Mouse (Mus musculus) adrenal gland, postnatal 14 days (tissue): ENCODE data around the gene Mael. TPM values are rescaled to one million over a fixed set of nuclear protein-coding genes. Genes with fewer than 3 reads are reported as not detected.
A peak's percentile ranks its signal among the peaks of the same experiment; 100 is the strongest.

Experiments used
- DNase-seq: peaks from one replicate; pipeline ENCODE4 v3.0.0; 2021; ENCODE audit warnings: mixed read lengths
- total RNA-seq: library from RNA; stranded (reverse); gene quantifications from 2 replicates; pipeline ENCODE4 v1.2.3, GENCODE M21; 2021

Gene Mael
- total RNA-seq, 1 experiment from 2014 or later: not detected

DNA sequence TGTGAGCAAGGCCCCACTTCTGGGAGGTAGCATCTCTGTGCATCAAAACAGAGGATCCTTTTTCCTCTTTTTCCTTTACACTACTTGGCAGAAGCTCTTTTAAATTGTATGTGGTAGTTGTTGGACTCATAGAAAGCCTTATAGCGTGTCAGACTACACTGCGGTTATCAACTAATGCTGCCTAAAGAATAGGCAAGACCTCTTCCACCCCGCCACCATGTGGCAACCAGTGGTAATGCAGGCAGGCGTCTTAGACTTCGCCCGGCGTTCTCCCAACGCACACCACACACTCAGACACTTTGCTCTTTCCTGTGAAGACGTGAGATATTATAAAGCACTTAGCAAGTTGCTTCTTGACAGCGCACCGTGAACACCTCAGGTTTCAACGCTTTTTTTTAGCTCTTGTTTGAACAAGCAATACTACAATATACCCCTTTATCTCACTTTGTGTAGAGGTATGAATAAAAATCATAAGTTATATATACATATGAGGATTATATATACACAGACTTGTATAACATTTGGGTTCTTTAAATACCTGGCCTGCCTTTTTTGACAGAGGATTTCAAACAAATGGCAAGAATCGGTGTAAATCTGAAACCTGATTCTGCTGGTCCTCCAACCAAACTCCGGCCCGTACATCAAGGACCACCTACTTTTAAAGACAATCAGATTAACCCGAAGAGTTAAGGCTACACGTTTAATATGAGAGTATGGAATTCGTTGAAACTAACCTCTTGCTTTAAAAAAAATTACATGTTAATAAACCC, 85.0 kb downstream of the Mael start:
- DNase-seq: peak; percentile 92

DNA sequence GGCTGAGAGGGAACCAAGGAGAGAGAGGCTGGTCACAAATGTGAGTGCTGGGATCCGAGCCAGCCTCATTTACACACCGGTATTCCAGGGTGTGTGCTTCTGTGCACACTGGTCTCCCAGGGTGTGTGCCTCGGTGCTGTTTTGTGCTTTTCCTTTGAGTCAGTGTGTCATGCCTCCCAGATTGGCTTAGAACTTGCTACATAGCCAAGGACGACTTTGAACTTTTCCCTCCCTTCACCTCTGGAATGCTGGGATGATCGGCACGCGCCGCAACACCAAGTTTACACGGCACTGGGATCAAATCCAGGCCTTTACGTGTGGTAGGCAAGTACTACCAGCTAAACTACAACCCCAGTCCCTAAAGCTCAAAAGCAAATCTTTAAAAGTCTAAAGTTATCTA, 86.5 kb downstream of the Mael start:
- no peak for DNase-seq

DNA sequence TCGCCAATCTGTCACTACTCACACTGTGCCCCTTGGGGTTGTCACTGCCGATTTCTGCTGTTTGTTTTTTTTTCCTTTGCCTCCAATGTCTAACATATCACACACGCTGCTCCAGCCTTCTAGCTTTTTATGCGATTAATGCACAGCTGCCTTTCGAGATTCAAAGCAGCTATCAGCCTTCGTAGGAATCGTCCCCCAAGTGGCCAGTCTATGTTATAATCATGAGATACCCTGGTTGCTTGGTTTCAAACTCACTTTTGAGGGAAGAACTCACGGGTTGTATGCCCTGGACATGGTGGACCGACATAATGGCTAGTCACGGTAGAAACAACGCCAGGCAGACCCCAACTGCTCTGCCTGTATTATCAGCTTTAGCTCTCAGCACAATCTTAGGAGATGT, 87.2 kb downstream of the Mael start:
- no peak for DNase-seq

Other genes with a start within 250 kb of the Mael start
- 15.0 and 18.8 TPM in 2 replicates for gene Pou2f1, start 236.1 kb downstream of the Mael start, total RNA-seq
- 0.07 and 0.26 TPM in 2 replicates for gene Dusp27, start 110.8 kb downstream of the Mael start, total RNA-seq
- 0.15 TPM in 1 of 2 replicates, not detected in the other for gene Gpa33, start 108.5 kb downstream of the Mael start, total RNA-seq
- 3.3 and 4.5 TPM in 2 replicates for gene Ildr2, start 15.4 kb upstream of the Mael start, total RNA-seq
- gene Tada1, start 140.3 kb upstream of the Mael start, total RNA-seq: 18.1 and 19.1 TPM in 2 replicates
- 31.5 and 35.1 TPM in 2 replicates for gene Pogk, start 171.1 kb upstream of the Mael start, total RNA-seq